Mouse (Mus musculus): ENCODE data around the gene Scaf8. TPM values are rescaled to one million over a fixed set of nuclear protein-coding genes. Genes with fewer than 3 reads are reported as not detected.

The Scaf8 gene
- polyA plus RNA-seq, 1 experiment: not detected

DNA sequence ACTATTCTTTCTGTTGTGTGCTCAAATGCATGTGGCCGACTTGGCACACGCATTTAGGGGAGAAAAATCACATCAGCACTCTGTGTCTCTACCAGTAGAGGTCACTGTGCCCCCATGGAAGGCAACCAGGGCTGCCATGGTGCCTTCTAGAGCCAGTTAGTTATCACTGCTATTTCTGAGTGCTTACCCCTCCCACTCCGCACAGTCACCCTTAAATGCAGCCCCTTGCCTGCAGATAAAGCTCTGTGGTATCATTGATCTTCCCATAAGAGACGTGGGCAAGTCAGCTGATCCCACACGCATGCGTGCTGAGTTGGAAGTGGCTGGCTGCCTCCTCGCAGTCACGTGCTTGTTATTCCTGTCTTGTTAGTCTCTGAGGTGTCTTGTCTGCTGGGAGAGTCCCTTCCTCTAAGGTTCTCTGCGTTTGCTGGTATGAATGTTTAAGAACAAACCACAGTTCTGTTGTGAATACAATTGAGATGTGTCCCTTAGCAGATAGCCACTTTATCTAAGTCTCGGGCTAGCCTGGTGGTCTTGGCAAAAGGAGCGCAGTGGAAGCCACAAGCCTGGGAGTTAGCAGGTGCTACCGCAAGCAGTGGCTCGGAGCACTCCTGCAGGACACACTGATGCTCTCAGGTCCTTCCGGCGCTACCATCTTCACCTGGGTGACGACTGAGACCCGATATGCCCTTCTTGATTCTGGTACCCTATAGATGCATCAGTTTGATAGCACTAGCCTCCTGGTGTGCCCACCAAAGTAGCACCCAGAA lies 115.6 kb downstream of the Scaf8 start:
- peak overlapping the region; percentile 13 for H3K4me3 ChIP-seq (ENCODE audit: insufficient read depth, low read depth, low read length)
- H3K4me1 ChIP-seq (ENCODE audit: control insufficient read depth, insufficient read depth, low read length): peaks cover 16% of the 10 kb centered on the region; the same call in 1 of the 2 replicates
- TF ChIP-seq CTCF (IDR thresholded peaks at IDR 0.05; ENCODE audit: insufficient read depth, low read depth, low read length): peak; percentile 51
- no peak for TF ChIP-seq POLR2A (IDR thresholded peaks at IDR 0.05; ENCODE audit: insufficient read depth, low read depth, low read length)
- no peak overlapping the region for H3K27ac ChIP-seq (ENCODE audit: insufficient read depth, low read depth, low read length)
- WGBS: 56% methylated on average over 17 of the region's 17 CpGs

DNA sequence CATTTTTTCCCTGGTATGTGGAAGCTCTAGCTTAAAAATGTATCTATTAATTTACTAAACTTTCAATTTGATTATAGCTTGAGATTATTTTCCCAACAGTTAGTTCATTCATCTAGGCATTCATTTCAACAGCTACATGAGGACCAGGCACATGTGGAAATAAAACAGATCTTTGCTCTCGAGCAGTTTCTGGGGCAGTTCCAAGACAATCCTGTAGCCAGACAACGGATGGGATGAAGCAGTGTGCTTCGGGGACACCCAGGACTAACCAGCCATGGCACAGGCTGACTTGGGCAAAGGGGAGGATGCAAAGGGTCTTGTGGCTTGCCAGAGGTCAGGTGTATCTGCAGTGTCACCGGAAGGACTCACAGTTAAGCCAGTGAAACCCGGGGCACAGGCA lies 117.9 kb downstream of the Scaf8 start:
- no peak overlapping the region for H3K4me3 ChIP-seq (ENCODE audit: insufficient read depth, low read depth, low read length)
- no peak overlapping the region for H3K27ac ChIP-seq (ENCODE audit: insufficient read depth, low read depth, low read length)
- H3K4me1 ChIP-seq (ENCODE audit: control insufficient read depth, insufficient read depth, low read length): peaks cover 14% of the 10 kb centered on the region; the same call in 1 of the 2 replicates
- 58% methylated on average over 5 of the region's 5 CpGs for WGBS
- no peak for TF ChIP-seq CTCF (IDR thresholded peaks at IDR 0.05; ENCODE audit: insufficient read depth, low read depth, low read length)
- no peak for TF ChIP-seq POLR2A (IDR thresholded peaks at IDR 0.05; ENCODE audit: insufficient read depth, low read depth, low read length)

DNA sequence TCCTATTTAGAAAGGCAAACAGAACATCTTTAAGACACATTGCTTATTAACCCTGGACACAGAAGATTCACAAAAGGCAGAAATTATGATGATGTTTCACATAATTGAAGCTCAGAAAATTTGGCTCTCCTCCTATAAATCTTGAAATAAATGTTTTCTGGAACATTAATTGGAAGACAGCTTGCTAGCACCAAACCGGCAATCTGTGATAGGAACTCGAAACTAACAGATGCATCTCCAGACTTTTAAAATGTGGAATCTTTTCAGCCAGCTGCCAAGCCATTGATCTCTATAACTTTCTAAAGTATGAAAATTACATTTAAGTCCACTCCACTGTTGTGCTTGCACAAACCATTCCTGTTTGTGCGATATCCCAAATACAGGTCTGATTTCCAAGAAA lies 128.9 kb downstream of the Scaf8 start:
- Histone ChIP-seq H3K4me3 (ENCODE audit: insufficient read depth, low read depth, low read length) (no peak overlapping the region), H3K27ac (ENCODE audit: insufficient read depth, low read depth, low read length) (no peak overlapping the region), H3K4me1 (ENCODE audit: control insufficient read depth, insufficient read depth, low read length) (peaks cover 17% of the 10 kb centered on the region)
- no peak for TF ChIP-seq POLR2A (IDR thresholded peaks at IDR 0.05; ENCODE audit: insufficient read depth, low read depth, low read length)
- TF ChIP-seq CTCF (IDR thresholded peaks at IDR 0.05; ENCODE audit: insufficient read depth, low read depth, low read length): no peak
- WGBS: 79% methylated on average over 3 of the region's 3 CpGs

DNA sequence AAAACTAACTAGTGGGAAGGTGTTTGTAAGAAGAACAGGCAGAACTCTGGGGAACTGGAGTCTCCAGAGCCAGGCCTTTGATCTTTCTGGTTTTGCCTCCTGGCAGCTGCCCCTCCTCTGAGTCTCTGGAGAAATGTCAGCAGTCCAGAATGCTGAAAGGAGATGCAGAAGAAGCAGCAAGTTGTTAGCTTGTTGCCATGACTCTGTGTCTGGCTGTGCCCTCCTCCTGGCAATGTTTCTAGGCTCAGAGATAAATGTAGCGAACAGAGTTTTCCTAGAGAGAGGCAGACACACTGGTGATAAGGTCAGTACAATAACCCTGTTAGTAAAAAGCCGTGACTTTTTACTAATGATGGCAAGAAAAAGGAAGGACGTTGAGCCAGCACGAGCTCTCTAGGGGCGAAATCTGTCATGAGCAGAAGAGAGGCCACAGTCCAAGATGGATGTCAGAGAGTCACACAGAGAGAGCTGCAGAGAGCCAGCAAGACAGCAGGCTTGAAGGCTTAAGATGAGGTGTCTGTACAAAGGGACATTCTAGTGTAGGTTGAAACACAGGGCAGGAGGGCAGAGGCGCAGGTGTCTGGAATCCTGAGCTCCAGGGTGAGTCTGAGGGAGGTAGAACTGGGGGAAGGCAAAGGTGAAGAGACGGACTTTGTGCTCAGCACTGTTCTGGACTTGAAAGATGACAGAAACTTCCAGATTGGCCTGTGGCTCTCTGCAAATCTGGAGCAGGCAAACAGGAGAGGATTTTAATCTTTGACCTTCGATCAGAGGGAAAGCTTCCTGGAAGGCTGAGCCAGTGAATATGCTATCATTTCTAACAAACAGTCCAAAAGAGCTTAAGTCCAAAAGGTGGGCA lies 130.3 kb downstream of the Scaf8 start:
- Histone ChIP-seq H3K27ac (ENCODE audit: insufficient read depth, low read depth, low read length) (no peak overlapping the region), H3K4me3 (ENCODE audit: insufficient read depth, low read depth, low read length) (no peak overlapping the region), H3K4me1 (ENCODE audit: control insufficient read depth, insufficient read depth, low read length) (peaks cover 22% of the 10 kb centered on the region)
- 52% methylated on average over 8 of the region's 8 CpGs for WGBS
- TF ChIP-seq CTCF (IDR thresholded peaks at IDR 0.05; ENCODE audit: insufficient read depth, low read depth, low read length): no peak
- no peak for TF ChIP-seq POLR2A (IDR thresholded peaks at IDR 0.05; ENCODE audit: insufficient read depth, low read depth, low read length)

DNA sequence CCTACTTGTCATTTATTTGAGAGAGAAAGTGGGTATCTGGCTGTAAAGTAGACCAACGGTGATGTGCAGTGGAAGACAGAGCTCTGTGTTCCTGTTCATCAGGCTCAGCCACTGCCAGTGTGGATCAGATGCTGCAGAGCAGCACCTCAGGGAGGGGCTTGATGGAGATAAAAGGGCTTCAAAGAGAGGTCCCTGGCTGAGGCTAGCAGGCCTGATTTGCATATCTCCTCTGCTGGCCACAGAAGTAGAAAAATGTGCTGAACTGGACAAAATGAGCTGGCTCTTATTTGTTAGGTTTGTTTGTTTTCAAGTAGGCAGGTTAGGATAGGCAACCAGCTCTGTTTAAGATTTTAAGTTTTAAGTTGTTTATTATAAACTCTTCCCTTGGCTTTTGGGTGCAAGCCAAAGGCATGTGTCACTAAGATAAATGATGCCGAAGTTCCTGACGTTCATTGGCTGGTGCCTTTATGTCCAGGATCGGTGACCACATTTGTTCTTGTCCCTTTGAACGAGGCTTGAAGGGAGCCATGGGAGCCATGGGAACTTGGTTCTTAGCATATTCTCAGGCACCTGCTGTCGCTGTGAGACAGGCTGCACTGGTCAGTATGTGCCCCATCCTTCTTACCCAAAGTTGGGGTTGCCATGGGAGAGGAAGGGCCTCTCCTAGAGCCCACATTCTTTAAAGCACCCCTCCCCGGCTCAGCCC lies 132.0 kb downstream of the Scaf8 start:
- H3K27ac ChIP-seq (ENCODE audit: insufficient read depth, low read depth, low read length): no peak overlapping the region
- TF ChIP-seq POLR2A (IDR thresholded peaks at IDR 0.05; ENCODE audit: insufficient read depth, low read depth, low read length) (no peak), CTCF (IDR thresholded peaks at IDR 0.05; ENCODE audit: insufficient read depth, low read depth, low read length) (no peak)
- no peak overlapping the region for H3K4me3 ChIP-seq (ENCODE audit: insufficient read depth, low read depth, low read length)
- WGBS: 51% methylated on average over 7 of the region's 7 CpGs
- peaks cover 25% of the 10 kb centered on the region for H3K4me1 ChIP-seq (ENCODE audit: control insufficient read depth, insufficient read depth, low read length)

Other genes with a start within 250 kb of the Scaf8 start
- gene Tiam2, start 211.6 kb downstream of the Scaf8 start, polyA plus RNA-seq (2012; ENCODE audit: insufficient read depth, insufficient read length, low replicate concordance, missing spikeins): 254 TPM in 1 of 2 replicates, not detected in the other

Data from olfactory bulb, adult 2 months (tissue).